Mouse (Mus musculus) thymus, postnatal 0 days (tissue): ENCODE measurements at regions not wholly inside any gene's neighbourhood (a gene's known extent, or its start where the extent isn't known, plus 50 kb on each side); places are given as distances from the start of the nearest gene placed in this dataset.

Experiments used
- DNase-seq: peaks from one replicate; pipeline ENCODE4 v3.0.0-alpha.2; 2015; ENCODE audit warnings: low spot score

DNA sequence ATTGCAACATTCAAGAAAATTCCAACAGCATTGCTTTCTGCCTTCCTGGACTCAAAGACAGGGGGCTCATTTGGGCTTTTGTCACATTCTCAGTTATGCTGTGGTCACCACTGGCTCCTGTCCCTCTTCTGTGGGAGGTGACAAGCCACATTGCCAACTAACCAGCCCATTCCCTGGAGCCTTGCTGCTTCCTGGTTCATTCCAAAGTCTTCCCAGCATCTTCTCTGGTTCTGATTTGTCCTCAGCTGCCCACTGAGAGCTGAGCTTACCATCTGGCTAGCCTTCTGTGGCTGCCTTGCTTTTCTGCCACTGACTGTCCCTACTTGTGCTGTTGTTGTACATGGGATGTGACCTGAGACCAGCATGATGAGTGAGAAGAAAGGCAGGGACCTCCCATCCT is 111.0 kb downstream of the Cxcl12 start:
- no peak for DNase-seq

DNA sequence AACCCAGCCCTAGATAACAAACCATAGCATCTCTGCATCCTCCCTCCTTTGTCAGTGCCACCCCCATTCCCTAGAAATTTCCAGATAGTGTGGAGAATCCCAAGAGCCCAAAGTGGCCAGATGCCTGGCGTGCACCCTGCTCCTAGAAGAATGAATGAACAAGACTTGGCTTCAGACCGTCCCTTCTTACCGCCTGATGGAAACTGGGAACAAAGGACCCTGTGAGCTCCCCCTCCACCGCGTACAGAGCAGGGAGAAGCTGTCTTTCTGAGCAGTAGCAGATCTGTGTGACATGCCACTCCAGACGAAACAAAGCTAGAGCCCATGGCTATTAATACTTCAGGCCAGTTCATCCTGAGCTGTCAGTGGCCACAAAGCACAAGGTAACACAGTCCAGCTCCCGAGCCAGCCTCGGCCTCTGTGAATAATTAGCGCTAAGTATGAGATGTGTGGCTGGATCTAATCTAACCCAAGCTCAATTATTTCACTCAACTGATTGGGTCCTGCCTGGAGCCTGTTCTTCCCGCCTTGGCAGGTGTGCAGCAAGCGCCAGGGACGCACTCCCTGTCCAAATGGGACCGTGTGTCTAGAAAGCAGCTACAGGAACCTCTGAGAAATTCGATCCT is 111.6 kb downstream of the Cxcl12 start:
- DNase-seq: no peak

DNA sequence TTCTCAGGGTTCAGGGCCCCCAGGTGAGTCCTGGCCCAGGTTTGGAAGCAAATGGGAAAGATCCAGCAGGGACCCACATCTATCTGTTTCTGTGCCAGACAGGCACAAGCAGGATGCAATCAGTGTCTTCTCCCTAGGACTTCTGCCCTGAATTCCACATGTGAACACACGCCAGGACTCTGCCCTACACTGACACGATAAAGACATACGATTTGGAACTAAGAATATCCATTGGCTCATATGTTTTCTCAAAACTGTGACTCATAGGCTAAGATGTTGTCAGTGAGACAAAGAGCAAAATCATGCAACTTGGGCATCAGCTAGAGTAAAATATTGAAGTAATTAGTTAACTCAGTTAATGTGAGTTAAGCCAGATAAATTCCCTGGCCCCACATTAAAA is 112.6 kb downstream of the Cxcl12 start:
- DNase-seq: no peak

DNA sequence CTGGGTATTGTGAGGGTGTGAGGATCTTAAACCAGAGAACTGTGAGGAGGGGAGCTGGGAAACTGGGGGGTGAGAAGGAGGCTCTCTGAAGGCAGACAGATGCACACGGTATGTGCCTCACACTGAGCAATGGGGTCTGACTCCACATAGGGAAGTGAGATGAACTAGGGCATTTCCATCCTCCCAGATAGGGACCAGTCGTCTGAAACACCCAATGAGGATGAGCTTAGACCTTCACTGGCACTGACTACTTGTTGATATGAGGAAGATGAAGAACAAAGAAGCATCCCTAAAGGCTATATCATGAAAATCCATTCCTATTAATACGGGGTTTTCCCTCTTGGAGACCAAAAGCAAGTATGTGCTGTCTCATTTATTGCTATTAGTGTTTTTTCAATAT is 115.3 kb downstream of the Cxcl12 start:
- DNase-seq: no peak

DNA sequence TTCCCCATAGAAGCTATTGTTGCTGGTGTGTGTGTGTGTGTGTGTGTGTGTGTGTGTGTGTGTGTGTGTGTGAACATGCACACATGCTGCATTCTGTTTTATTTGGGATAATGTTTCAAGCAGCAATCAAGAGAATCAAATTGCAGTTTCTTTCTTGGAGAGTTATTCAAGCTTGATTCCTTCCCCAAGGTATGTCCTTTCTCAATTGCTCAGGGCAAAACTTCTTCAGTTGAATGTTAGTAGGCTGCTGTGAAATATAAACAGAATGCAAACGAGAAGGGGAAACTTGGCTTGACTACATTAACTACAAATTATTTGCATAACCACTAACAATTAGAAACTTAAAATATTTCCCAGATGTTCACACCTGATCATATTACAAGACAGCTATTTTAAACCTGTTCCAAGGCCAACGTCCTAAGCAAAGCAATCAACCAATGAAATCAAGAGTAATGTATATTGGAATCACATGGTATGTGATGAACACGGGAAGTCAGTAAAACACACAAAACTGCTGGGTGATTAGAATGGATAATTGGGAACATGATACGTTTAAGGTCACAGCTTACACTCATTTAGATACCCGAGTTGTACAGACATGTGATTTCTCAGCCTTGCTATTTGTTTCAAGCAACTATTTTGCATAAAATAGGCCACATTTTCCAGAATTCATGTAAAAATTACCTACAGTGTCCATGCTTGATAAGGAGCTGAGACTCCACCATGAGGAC is 116.2 kb downstream of the Cxcl12 start:
- DNase-seq: no peak

DNA sequence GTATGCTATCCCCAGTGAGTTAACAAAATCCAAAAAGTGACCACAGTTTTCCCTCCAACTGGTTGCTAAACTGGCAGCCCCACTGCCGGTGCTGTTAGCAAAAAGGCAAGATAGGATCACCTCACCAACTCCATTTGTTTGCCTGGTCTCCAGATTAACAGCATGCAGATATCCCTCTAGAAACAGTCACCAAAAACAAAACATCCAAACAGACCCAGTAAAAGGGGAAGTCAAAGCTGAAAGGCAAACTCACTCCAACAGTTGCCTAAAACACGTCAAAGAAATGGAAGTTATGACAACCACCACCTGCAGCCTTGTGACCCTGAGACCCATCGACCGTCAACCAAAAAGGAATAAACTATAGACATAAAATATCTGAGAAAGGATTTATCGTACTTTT is 119.1 kb downstream of the Cxcl12 start:
- DNase-seq: no peak

DNA sequence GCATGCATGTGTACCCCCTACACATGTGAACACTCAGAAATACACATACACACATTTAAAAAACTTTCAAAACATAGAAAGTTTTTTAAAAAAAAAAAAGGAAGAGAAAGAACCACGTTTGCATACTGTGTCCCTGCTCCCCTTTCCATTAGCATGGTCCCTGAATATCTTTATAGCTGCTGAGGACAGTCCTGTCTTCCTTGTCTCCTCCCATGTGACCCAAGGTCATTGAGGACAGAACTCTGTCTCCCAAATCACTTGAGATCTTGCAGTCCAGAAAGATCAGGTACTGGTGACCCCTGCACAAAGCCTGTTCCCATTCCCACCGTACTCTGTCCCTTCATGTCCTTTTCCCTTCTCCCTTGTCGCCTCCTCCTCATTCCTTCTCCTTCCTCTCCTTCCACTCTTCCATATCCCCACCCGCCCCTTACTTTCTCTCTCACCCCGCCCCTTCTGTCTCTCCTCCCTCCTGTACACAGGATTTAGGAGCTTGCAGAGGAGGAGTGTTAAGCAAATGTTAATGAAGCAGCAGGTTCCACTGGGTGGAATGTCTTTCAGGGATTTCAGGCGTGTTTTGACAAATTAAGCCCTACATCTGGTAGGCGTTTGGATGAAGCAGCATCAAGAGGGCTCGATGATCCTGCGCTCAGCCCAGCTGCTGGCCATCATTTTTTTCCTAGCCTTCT is 125.6 kb downstream of the Cxcl12 start:
- DNase-seq: no peak

DNA sequence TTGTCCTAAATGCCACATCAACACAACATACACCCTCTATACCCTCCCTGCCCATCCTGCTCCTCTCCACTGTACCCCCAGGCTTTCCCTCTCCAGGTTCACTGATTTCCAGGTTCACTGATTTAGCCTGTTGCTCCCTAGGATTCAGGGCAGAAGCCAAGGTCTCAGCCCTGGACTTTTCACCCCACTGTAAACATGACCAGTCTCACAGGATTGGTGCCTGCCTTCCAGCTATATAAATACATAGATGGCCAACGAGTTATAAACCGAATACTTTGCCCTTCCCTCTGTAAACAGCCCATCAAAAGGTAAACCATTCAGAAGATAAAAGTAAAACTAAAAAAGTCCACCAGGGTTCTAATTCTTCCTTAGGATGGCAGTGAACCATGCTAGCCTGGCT is 129.6 kb downstream of the Cxcl12 start:
- DNase-seq: no peak

DNA sequence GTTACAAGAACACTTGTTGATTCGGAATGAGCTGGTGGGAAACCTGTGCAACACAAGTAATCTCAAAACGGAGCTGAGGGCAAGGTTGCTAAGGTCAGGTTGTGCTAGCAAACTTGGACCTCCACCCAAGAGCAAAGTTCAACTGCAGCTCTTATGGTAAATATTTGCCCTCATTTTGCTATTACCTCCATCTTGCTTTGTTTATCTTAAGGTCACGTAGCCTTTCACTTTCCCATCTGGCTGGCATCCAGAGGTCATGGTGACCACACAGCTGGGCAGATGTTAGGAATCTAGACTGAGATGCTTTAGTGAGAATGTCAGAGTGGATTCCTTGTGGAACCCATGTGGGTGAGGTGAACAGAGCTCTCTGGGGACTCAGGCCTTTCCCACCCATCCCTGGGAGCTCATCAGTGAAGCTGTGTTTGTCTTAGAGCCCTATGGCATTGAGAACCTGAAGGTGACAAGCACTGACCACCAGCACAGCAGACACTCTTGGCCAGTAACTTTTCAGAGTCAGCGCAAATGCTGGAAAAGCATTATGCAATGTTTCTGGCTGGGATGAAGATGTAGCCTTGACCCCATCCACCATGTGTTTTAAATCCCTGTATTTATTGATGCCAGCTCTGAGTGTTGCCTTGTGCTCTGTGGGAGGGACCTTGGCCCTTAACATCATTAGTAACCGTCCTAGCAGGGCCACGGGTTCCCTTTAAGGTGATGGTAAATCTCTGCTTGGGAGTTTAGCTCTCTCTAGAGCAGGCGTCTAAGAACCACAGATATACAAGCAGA is 131.4 kb downstream of the Cxcl12 start:
- DNase-seq: no peak

DNA sequence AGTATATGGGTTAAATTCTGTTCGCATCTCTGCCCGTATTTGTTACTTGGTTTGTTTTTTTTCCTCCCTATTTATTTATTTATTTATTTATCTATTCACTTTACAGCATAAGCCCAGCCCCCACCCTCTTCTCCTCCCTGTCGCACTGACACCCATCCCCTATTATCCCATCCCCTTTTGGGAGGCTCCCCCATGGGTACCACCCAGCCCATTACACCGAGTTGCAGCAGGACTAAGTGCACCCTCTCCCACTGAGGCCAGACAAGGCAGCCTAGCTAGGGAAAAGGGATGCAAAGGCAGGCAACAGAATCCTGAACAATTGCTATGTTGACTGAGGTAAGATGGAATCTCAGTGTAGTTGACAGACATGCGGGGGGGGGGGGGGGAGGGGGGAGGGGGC is 135.0 kb downstream of the Cxcl12 start:
- DNase-seq: no peak

DNA sequence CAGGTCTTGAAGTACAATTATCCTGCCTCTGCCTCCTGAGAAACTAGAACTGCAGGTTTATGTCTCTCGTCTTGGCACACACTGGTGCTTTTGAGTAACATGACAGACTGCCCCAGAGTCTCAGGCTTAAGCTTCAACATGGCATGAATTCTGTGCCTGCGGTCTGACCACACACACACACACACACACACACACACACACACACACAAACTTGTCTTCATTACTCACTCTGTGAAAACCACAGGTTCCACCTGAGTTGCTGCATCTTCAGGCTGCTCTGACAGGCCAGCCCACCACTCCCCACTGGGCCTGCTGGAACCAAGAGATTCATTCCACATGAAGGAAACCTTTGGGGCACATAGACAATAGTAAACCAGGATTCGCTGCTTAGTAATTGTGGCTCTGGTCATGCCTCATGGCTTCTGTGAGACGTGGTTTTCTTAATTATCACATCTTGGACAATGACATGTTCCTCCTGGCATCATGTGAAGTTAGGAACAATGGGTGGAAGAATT is 137.5 kb downstream of the Cxcl12 start:
- DNase-seq: no peak

DNA sequence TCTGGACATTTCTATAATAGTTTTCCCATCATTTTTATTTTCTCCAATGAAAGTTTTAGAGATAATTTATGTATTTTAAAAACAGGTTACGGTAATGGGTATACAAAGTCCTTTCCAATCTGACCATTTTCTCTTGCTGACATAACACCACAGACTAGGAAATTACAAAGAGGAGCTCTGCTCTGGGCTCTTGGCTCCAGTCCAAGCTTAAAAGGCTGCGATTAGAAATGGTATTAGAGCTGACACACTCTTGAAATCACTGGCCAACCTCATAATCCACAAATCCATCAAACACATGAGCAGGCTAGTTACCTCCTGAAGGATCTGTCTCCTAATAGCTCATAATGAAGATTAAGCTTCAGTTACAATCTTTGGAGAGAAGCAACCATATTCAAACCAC is 140.3 kb downstream of the Cxcl12 start:
- no peak for DNase-seq

DNA sequence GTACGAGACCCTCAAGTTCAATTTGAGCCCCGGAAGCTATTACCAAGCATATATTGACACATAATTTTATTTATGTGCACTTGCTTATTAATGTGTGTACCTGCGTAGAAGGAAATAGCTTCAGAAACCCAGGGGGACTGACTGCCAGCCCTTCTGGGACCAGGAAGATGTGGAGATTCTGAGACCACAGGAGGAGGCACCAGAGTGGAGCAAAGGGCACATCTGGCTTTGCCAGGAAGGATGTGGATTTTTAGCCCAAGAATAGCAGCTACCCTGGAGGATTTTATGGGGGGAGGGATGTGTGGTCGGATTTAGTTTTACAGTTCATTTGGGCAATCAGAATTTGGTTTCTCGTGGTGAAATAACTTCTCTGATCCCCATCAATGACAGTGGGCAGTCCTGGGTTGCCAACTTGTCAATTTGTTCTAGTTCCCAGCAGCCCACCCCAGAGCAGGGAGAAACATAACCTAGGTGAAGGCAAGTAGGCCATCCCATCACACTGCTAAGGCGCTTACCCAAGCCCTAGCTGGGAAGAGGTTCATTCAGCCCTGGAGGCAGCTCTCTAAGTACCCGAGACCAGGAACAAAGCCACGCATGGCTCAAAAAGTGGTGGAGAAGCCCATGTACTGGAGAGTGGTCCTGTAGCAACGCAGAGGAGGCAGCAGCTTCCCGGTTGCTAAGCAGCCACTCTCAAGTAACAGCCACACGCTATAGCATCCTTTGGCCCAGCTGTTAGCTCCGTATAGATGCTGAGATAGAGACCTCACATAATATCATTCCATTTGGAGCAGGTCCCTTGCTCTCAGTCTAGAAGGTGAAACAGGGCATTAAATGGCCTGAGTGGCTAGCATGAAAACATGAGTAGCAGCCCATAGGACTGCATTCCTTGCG is 144.8 kb downstream of the Cxcl12 start:
- no peak for DNase-seq

DNA sequence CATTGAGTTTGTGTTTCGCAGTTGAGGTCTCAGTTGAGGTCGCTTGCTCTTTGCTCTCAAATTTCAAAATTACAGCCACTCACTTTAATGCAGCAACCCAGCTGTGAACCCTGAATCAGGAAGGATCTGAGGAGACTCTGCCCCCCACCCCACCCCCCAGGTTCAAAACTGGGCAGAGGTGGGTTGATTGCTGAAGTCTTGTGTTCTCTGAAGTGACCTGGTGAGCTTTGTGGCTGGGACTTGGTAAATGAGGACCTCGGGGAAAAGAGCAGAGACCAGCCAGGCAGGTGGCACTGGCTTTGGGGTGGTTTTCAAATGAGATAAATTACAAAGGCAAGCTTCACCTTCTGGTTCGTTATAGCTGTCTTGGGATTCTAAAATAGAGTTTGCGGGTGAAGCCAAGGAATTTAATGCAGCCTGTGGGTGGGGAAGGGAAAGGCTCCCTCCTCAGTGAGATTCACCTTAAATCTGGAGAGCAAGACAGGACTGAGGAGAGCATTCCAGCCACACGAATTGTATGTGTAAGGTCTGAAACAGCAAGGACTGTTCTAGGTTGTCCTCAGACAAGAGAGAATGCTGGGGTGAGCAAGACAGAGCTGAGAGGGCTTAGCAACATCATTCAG is 145.7 kb downstream of the Cxcl12 start:
- DNase-seq: no peak

DNA sequence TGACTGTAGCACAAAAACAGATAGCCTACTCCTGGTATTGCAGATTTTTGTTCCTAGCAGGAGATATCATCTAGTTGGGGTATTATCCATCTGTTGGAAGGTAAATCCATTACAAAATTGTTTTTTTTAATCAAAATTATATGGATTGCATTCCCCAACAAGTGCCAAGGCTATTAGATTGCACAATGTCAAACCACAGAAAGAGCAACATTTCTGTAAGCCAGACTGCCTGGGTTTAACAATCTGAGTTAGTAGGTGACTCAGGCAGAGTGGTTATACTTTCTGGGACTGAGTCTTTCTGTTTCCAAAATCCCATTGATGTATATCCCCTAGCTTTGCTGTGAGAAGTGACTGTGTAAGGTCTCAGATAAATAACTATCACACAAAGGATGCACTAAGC is 155.0 kb downstream of the Cxcl12 start:
- DNase-seq: no peak

DNA sequence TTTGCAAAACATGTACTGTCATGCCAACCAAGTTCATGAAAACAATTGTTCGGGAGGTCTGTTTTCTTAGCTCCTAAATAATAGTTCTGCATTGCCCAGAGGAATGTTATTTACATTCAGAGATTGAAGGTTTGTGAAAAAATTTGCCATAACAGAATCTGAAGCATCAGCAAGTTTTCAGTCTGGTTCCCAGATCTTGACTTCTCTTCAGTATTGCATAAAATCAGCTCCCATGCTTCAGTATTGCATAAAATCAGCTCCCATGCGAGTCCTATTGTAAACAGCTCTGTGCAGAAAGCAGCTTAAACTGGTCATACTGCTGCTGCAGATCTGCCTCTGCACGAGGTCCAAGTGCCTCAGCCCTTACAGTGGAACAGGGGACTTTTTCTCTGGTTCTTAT is 155.5 kb downstream of the Cxcl12 start:
- DNase-seq: no peak

DNA sequence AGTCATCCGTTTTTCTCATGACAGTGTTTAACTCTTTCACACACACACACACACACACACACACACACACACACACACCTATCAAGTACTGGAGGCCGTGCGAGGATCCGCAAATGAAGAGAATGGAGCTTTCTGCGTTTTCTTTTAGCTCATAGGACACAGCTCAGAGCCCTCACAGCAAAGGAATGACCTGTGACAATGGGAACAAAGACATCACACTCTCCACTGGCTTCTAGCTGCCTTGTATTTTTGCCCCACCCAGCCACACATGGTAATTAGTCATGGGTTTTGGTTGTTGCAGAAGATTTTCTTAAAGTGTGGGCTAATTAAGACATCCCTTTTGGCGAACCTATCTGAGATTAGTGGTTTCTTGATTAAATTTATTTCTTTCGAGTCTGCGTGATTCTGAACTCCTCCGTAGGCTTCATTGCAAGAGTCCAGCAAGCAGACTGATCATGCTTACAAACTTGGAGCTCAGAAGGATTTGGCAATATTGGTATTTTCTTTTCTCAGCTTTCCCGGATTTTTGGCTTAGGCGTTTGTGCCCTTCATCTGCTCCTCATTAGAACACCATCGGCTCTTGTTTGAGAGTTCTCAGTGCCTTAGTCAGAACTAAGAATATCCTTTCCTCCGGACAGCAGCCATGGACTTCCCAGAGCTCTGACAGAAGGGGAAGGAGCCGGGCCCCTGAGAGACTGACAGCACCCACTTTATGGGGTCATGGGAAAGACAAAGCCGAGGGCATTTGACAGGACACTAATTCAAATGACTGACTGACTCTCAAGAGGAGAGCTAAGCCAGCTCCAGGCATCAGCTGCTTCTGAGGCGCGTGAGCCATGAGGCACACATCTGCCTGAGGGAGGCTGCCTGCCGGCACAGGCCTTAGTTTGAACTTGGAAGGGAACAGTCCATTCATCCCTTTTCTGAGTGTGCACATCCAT is 158.8 kb downstream of the Cxcl12 start:
- DNase-seq: no peak

DNA sequence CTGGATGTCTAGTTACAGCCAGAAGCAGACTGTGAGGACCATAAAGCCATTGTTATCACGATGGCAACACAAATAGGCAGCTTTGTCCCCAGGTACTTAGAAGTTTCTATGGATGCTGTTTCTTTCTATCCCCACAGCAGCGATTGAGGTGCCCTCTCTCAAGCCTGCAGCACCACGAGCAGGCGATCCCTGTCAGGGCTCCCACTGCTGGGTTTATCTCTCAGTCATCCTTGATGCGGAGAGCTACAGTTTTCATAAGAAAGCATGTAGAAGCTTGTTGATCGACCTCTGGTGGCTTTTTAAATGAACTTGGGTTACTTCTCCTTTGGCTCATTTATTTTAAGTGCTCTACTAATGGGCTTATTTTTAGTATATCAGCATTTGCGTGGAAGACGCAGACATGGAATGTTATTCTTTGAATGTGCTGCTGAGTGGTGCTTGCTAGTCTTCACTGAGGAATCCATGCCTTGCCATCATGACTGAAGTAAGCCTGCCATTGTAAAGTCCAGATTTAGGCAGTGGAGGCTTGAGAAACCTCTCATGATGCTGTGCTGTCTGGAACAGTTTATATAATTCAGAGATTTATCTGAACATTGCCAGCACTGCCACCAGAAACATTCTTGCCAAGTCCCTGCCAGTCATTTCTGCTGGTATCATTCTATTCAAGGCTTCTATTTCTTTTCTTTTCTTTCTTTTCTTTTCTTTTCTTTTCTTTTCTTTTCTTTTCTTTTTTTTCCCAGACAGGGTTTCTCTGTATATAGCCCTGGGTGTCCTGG is 161.0 kb downstream of the Cxcl12 start:
- DNase-seq: no peak
